Mouse (Mus musculus) cerebellum, adult 2 months (tissue): ENCODE measurements around the gene Fbrsl1. TPM values are rescaled to one million over a fixed set of nuclear protein-coding genes. Genes with fewer than 3 reads are reported as not detected.

Experiments
- DNase-seq, 2 experiments: peaks; one replicate each; pipeline ENCODE4 v3.0.0; 2021
- H3K27ac ChIP-seq: fragments of 200-500 bp; 2 replicates; pipeline ENCODE4 v1.5.1; 2012; ENCODE audit warnings: low read length, control low read depth, inconsistent platforms; ENCODE audit not compliant: insufficient read depth
- H3K27me3 ChIP-seq: fragments of 200-500 bp; 2 replicates; pipeline ENCODE4 v1.6.1; 2012; ENCODE audit warnings: inconsistent platforms, mild to moderate bottlenecking, low read length, moderate library complexity; ENCODE audit not compliant: control insufficient read depth, insufficient read depth
- H3K4me1 ChIP-seq: fragments of 200-500 bp; 2 replicates; pipeline ENCODE4 v1.6.1; 2011; ENCODE audit warnings: low read length; ENCODE audit not compliant: control insufficient read depth, insufficient read depth
- H3K4me3 ChIP-seq: fragments of 200-500 bp; replicated peaks from 2 replicates; pipeline ENCODE3; 2011; ENCODE audit warnings: mild to moderate bottlenecking, low read depth, low read length, control low read depth; ENCODE audit not compliant: insufficient read depth
- CTCF ChIP-seq: fragments of 200-500 bp; IDR thresholded peaks from 2 replicates; pipeline ENCODE4 v1.5.1; 2011; ENCODE audit warnings: low read depth, mild to moderate bottlenecking, control low read depth, low read length, moderate library complexity, borderline replicate concordance; ENCODE audit not compliant: insufficient read depth
- POLR2A ChIP-seq: fragments of 200-500 bp; IDR thresholded peaks from 2 replicates; pipeline ENCODE4 v1.6.1; 2011; ENCODE audit warnings: low read length, control low read depth, borderline replicate concordance; ENCODE audit not compliant: insufficient read depth
- WGBS: fragments of 180-500 bp; shearing (Covaris S2); methylation state at CpG from one replicate; pipeline ENCODE4 v1.1.7; 2018; 5-methylcytosine and 5-hydroxymethylcytosine counted together
- polyA plus RNA-seq: library from polyadenylated mRNA; depleted of rRNA; stranded (reverse); fragments of >200 nt; gene quantifications from 2 replicates; pipeline ENCODE4 v1.2.3, GENCODE M21; 2012

Gene Fbrsl1
- polyA plus RNA-seq, 1 experiment, result 65.4 TPM

DNA sequence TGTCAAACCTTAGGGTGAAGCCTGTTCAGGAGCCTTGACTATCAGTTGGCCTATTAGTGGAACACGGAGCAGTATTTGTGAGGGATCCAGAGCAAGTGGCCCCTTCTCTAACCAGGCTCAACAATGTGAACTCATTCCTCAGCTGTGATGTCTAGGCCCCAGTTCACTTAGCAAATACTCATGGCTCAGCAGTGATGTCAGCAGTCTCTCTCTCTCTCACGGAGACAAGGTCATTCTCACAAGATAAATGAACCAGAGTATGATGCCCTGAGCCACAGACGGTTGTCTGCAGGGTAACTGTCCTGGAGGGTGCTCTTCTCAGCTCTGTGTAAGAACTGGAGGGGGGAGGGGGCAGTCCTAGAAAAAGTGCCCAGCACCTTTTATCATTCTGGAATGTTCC is 44.4 kb downstream of the Fbrsl1 start:
- H3K4me1 ChIP-seq, result peaks cover 22% of the 10 kb centered on the region
- TF ChIP-seq CTCF (no peak), POLR2A (no peak)
- no peaks in the 10 kb centered on the region for H3K27me3 ChIP-seq
- DNase-seq, result no peak
- H3K27ac ChIP-seq, result no peak overlapping the region
- 54% methylated on average over 3 of the region's 3 CpGs for WGBS
- H3K4me3 ChIP-seq, result no peak overlapping the region

DNA sequence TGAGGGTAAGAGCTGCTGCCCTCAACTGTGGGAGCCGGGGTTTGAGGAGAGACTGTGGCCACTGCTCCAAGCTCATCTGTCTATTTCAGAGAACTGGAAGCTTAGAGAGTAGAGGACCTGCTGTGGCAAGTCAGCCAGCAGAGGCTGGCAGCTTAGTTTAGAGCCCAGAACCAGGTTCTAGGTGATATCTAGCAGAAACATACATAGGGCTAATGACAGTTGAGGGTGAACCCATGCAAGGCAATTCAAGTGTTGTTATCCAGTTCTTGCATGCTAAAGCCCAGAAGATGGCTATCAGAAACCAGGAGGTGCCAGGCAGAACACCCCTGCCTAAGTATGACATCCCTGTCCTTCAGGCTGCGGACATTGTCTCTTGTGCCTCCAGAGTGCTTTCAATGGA is 45.7 kb downstream of the Fbrsl1 start:
- Histone ChIP-seq H3K4me3 (no peak overlapping the region), H3K27me3 (no peaks in the 10 kb centered on the region), H3K4me1 (peaks cover 18% of the 10 kb centered on the region), H3K27ac (no peak overlapping the region)
- TF ChIP-seq CTCF (no peak), POLR2A (no peak)
- 94% methylated on average over 2 of the region's 2 CpGs for WGBS
- no peak for DNase-seq

- peak; percentile 53 to 70 for DNase-seq
- Histone ChIP-seq H3K4me1 (peaks cover 12% of the 10 kb centered on the region), H3K4me3 (no peak overlapping the region), H3K27ac (no peak overlapping the region), H3K27me3 (no peaks in the 10 kb centered on the region)
- no peak for TF ChIP-seq POLR2A
- TF ChIP-seq CTCF, result no peak
- 20% methylated on average over 8 of the region's 8 CpGs for WGBS
Observed at GRCm38 (mm10) chr5:110401101-110401500, 47.2 kb downstream of the Fbrsl1 start.

DNA sequence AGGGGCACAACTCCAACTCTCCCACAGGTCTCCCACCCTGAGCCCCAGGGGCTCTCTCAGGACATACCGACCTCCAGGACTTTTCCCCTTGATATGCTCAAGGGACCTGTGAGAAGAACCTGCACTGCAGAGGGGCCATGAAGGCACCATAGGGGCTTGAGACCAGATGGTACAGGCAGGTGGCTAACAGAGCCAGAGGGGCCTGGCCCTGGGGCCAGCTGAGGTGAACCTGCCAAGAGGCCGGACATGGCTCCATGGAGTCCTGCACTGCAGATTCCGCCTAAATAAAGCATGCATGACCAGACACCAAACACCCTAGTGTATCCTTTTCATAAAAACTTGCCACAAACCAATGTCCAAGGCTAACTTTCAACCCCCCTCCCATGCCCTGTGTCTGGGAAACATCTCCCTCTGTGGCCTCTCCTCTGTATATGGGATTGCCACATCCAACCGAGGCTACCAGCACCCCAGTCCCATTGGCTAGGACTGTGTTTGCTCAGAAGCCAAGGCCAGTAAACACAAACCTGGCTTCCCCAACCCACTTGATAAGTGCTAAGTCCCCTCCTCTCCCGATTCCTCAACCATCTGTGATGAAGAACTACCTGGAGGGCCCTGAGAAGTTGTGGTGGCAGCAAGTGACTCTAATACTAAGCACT is 53.2 kb downstream of the Fbrsl1 start:
- H3K27ac ChIP-seq, result peak overlapping the region; percentile 89
- H3K4me3 ChIP-seq, result no peak overlapping the region
- H3K4me1 ChIP-seq, result peaks cover 62% of the 10 kb centered on the region
- TF ChIP-seq CTCF (no peak), POLR2A (no peak)
- peak; percentile 86 to 90 for DNase-seq
- no peaks in the 10 kb centered on the region for H3K27me3 ChIP-seq
- 14% methylated on average over 5 of the region's 5 CpGs for WGBS

DNA sequence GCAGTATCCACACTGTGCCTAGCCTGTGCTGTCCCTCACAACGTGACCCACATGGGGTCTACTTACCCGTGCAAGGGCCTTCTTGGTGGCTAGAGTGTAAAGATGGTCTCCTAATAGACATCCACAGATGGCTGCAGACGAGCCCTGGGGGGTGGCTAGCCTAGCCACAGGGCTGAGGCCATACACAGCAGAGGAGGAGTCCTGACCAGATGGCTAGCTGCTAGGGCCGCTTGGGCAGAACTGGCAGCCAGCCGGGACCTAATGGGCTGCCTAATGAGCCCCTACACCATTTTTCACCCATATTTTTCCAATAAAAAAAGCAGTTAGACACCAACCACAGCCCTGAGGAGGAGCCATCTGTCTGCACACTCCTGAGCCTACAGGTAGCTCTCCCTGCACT is 55.6 kb downstream of the Fbrsl1 start:
- peaks cover 69% of the 10 kb centered on the region for H3K4me1 ChIP-seq
- DNase-seq, result peak; percentile 82 to 87
- H3K4me3 ChIP-seq, result no peak overlapping the region
- no peak for TF ChIP-seq POLR2A
- no peak for TF ChIP-seq CTCF
- peak overlapping the region; percentile 51 for H3K27ac ChIP-seq
- 7% methylated on average over 5 of the region's 5 CpGs for WGBS
- H3K27me3 ChIP-seq, result no peaks in the 10 kb centered on the region

- DNase-seq, result peak; percentile 73 to 84
- Histone ChIP-seq H3K4me1 (peaks cover 64% of the 10 kb centered on the region), H3K27me3 (no peaks in the 10 kb centered on the region), H3K27ac (no peak overlapping the region), H3K4me3 (no peak overlapping the region)
- TF ChIP-seq CTCF (no peak), POLR2A (no peak)
- WGBS, result 31% methylated on average over 4 of the region's 4 CpGs
Observed at GRCm38 (mm10) chr5:110390631-110391030, 57.7 kb downstream of the Fbrsl1 start.

- 56% methylated on average over 8 of the region's 8 CpGs for WGBS
Observed at GRCm38 (mm10) chr5:110387332-110387731, 61.0 kb downstream of the Fbrsl1 start.

More at GRCm38 (mm10) chr5:110387332-110387731, 61.0 kb downstream of the Fbrsl1 start:
- no peaks in the 10 kb centered on the region for H3K27me3 ChIP-seq
- peaks cover 46% of the 10 kb centered on the region for H3K4me1 ChIP-seq
- DNase-seq, result no peak
- H3K27ac ChIP-seq, result no peak overlapping the region
- no peak for TF ChIP-seq CTCF
- H3K4me3 ChIP-seq, result peak overlapping the region; percentile 43
